Mouse (Mus musculus) intestine, embryonic 15.5 days (tissue): ENCODE data around the gene Olfr920. TPM values are rescaled to one million over a fixed set of nuclear protein-coding genes. Genes with fewer than 3 reads are reported as not detected.

Source experiments
- ATAC-seq: fragments of 200-750 bp; cut with Nextera tagmentation; 2 replicates; pipeline ENCODE4 v1.8.0; 2017; ENCODE audit warnings: moderate TSS enrichment, moderate library complexity
- H3K27ac ChIP-seq: fragments of 300-500 bp; sonication (generic); 2 replicates; pipeline ENCODE4 v1.5.1; 2015; ENCODE audit warnings: mild to moderate bottlenecking, inconsistent platforms
- H3K27me3 ChIP-seq: fragments of 300-500 bp; sonication (generic); replicated peaks from 2 replicates; pipeline ENCODE4 v1.6.1; 2015; ENCODE audit warnings: inconsistent platforms
- H3K36me3 ChIP-seq: fragments of 300-500 bp; sonication (generic); 2 replicates; pipeline ENCODE4 v1.6.1; 2015; ENCODE audit warnings: inconsistent platforms
- H3K4me1 ChIP-seq: fragments of 300-500 bp; sonication (generic); replicated peaks from 2 replicates; pipeline ENCODE4 v1.6.1; 2015; ENCODE audit warnings: inconsistent platforms
- H3K4me2 ChIP-seq: fragments of 300-500 bp; sonication (generic); replicated peaks from 2 replicates; pipeline ENCODE4 v1.6.1; 2015; ENCODE audit warnings: mild to moderate bottlenecking, inconsistent platforms
- H3K4me3 ChIP-seq: fragments of 300-500 bp; sonication (generic); replicated peaks from 2 replicates; pipeline ENCODE4 v1.5.1; 2015; ENCODE audit warnings: inconsistent platforms
- H3K9ac ChIP-seq: fragments of 300-500 bp; sonication (generic); 2 replicates; pipeline ENCODE4 v1.6.1; 2015; ENCODE audit warnings: inconsistent platforms
- H3K9me3 ChIP-seq: fragments of 300-500 bp; sonication (generic); 2 replicates; pipeline ENCODE4 v1.6.1; 2016; ENCODE audit warnings: inconsistent platforms
- WGBS: fragments of 180-500 bp; shearing (Covaris S2); methylation state at CpG from one replicate; pipeline ENCODE4 v1.1.7; 2015; 5-methylcytosine and 5-hydroxymethylcytosine counted together
- polyA plus RNA-seq: library from polyadenylated mRNA; unstranded; fragments of >200 nt; fragmentation: Nextera tagmentation; extraction: Ambion mirVana; gene quantifications from 2 replicates; pipeline ENCODE4 v1.2.1, GENCODE M21; 2015

Olfr920 gene
- polyA plus RNA-seq, result 0.03 TPM in 1 of 2 replicates, not detected in the other

- Histone ChIP-seq H3K4me3 (no peak within 1 kb of the TSS), H3K9me3 (no peaks in the 10 kb centered on the region), H3K36me3 (no peaks in the 10 kb centered on the region), H3K4me1 (no peaks in the 10 kb centered on the region), H3K4me2 (no peak within 1 kb of the TSS), H3K27ac (no peak within 1 kb of the TSS), H3K27me3 (no peaks in the 10 kb centered on the region), H3K9ac (no peak within 1 kb of the TSS)
- no peak for ATAC-seq
- 100% methylated on average over 1 of the region's 1 CpGs for WGBS
These were observed at the start of gene Olfr920 for GRCm38 (mm10) chr9:38751999-38752398. Gene Olfr920 (plus strand): TSS chr9:38752299.

GRCm38 (mm10) chr9:38718102-38718501 is 34.0 kb upstream of the Olfr920 start, which contains the start of gene Vwa5a:
Gene Vwa5a (plus strand): TSS chr9:38718268.
- under 1% methylated on average over 4 of the region's 4 CpGs for WGBS
- peak; percentile 95 for ATAC-seq
- Histone ChIP-seq H3K27me3 (no peaks in the 10 kb centered on the region), H3K9me3 (no peaks in the 10 kb centered on the region), H3K4me1 (no peaks in the 10 kb centered on the region), H3K27ac (0 out of 2 replicates have a peak within 1 kb of the TSS, but pooled peaks have one; percentile 54), H3K36me3 (no peaks in the 10 kb centered on the region), H3K4me3 (peak within 1 kb of the TSS; percentile 46), H3K9ac (peak within 1 kb of the TSS; percentile 44; the same call in 1 of the 2 replicates), H3K4me2 (peak within 1 kb of the TSS; percentile 71)

- 9% methylated on average over 3 of the region's 3 CpGs for WGBS
- 0 out of 2 replicates have a peak overlapping the region, but pooled peaks have one; percentile 54 for H3K27ac ChIP-seq
These were observed 33.1 kb upstream of the Olfr920 start for GRCm38 (mm10) chr9:38718927-38719441.

GRCm38 (mm10) chr9:38724044-38724443 is 28.1 kb upstream of the Olfr920 start:
- H3K36me3 ChIP-seq, result no peaks in the 10 kb centered on the region
- H3K27ac ChIP-seq, result no peak overlapping the region
- ATAC-seq, result no peak
- H3K9me3 ChIP-seq, result no peaks in the 10 kb centered on the region
- H3K4me1 ChIP-seq, result no peaks in the 10 kb centered on the region
- H3K9ac ChIP-seq, result no peak overlapping the region
- H3K27me3 ChIP-seq, result no peaks in the 10 kb centered on the region
- WGBS, result 85% methylated on average over 1 of the region's 1 CpGs
- H3K4me2 ChIP-seq, result no peak overlapping the region
- H3K4me3 ChIP-seq, result no peak overlapping the region

More at GRCm38 (mm10) chr9:38718927-38719441, 33.1 kb upstream of the Olfr920 start:
- peak overlapping the region; percentile 46 for H3K4me3 ChIP-seq
- H3K27me3 ChIP-seq, result no peaks in the 10 kb centered on the region
- H3K4me1 ChIP-seq, result no peaks in the 10 kb centered on the region
- H3K9me3 ChIP-seq, result no peaks in the 10 kb centered on the region
- H3K36me3 ChIP-seq, result no peaks in the 10 kb centered on the region
- ATAC-seq, result peak; percentile 90
- peak overlapping the region; percentile 44; the same call in 1 of the 2 replicates for H3K9ac ChIP-seq
- peak overlapping the region; percentile 71 for H3K4me2 ChIP-seq

- Histone ChIP-seq H3K4me3 (no peak overlapping the region), H3K4me2 (no peak overlapping the region), H3K9me3 (no peaks in the 10 kb centered on the region), H3K27me3 (no peaks in the 10 kb centered on the region), H3K9ac (no peak overlapping the region), H3K36me3 (no peaks in the 10 kb centered on the region), H3K27ac (no peak overlapping the region), H3K4me1 (no peaks in the 10 kb centered on the region)
- WGBS, result 87% methylated on average over 3 of the region's 3 CpGs
- ATAC-seq, result no peak
These were observed 23.9 kb upstream of the Olfr920 start for GRCm38 (mm10) chr9:38728218-38728617.

- no peak overlapping the region for H3K4me2 ChIP-seq
- no peaks in the 10 kb centered on the region for H3K9me3 ChIP-seq
- no peaks in the 10 kb centered on the region for H3K36me3 ChIP-seq
- H3K4me3 ChIP-seq, result no peak overlapping the region
- WGBS, result 87% methylated on average over 1 of the region's 1 CpGs
- H3K4me1 ChIP-seq, result no peaks in the 10 kb centered on the region
- no peak overlapping the region for H3K27ac ChIP-seq
- no peak overlapping the region for H3K9ac ChIP-seq
- no peaks in the 10 kb centered on the region for H3K27me3 ChIP-seq
- ATAC-seq, result no peak
These were observed 10.7 kb upstream of the Olfr920 start for GRCm38 (mm10) chr9:38741408-38741807.

- Histone ChIP-seq H3K27me3 (no peaks in the 10 kb centered on the region), H3K4me3 (no peak overlapping the region), H3K36me3 (no peaks in the 10 kb centered on the region), H3K4me1 (no peaks in the 10 kb centered on the region), H3K9me3 (no peaks in the 10 kb centered on the region), H3K9ac (no peak overlapping the region), H3K27ac (no peak overlapping the region), H3K4me2 (no peak overlapping the region)
- no peak for ATAC-seq
- WGBS, result 91% methylated on average over 4 of the region's 4 CpGs
These were observed 7.3 kb upstream of the Olfr920 start for GRCm38 (mm10) chr9:38744619-38745315.

GRCm38 (mm10) chr9:38772768-38773167 is 20.7 kb downstream of the Olfr920 start, which contains the start of gene Olfr921:
Gene Olfr921 (plus strand): TSS chr9:38773068.
- Histone ChIP-seq H3K4me2 (no peak within 1 kb of the TSS), H3K4me3 (no peak within 1 kb of the TSS), H3K4me1 (no peaks in the 10 kb centered on the region), H3K9me3 (no peaks in the 10 kb centered on the region), H3K9ac (no peak within 1 kb of the TSS), H3K27me3 (no peaks in the 10 kb centered on the region), H3K27ac (no peak within 1 kb of the TSS), H3K36me3 (no peaks in the 10 kb centered on the region)
- no peak for ATAC-seq

- Histone ChIP-seq H3K27me3 (no peaks in the 10 kb centered on the region), H3K4me3 (no peak overlapping the region), H3K9me3 (no peaks in the 10 kb centered on the region), H3K4me2 (no peak overlapping the region), H3K4me1 (no peaks in the 10 kb centered on the region), H3K9ac (no peak overlapping the region), H3K27ac (no peak overlapping the region), H3K36me3 (no peaks in the 10 kb centered on the region)
- ATAC-seq, result no peak
- WGBS, result 85% methylated on average over 2 of the region's 2 CpGs
These were observed 40.6 kb downstream of the Olfr920 start for GRCm38 (mm10) chr9:38792689-38793088.

- Histone ChIP-seq H3K4me1 (no peaks in the 10 kb centered on the region), H3K9ac (no peak overlapping the region), H3K9me3 (no peaks in the 10 kb centered on the region), H3K4me2 (no peak overlapping the region), H3K36me3 (no peaks in the 10 kb centered on the region), H3K4me3 (no peak overlapping the region), H3K27me3 (no peaks in the 10 kb centered on the region), H3K27ac (no peak overlapping the region)
- no peak for ATAC-seq
These were observed 53.6 kb downstream of the Olfr920 start for GRCm38 (mm10) chr9:38805696-38806095.
